Mouse (Mus musculus): ENCODE results near the gene Gm42688. TPM values are rescaled to one million over a fixed set of nuclear protein-coding genes. Genes with fewer than 3 reads are reported as not detected.
"Not testable (repeated sequence)": the region's sequence is repeated elsewhere in the genome, so short reads cannot be mapped to it uniquely, and the experiment has no call there.

Gene Gm42688
- polyA plus RNA-seq, 1 experiment from 2014 or later: 3.7 TPM

- DNase-seq (ENCODE audit: low read depth, low spot score) (no peak), ATAC-seq (no peak)
- CTCF ChIA-PET: interaction anchor here (1.1 to 1.8 kb wide), 3 partner anchors 13 to 119 kb away, joined by 3 to 8 read pairs (median 3); no protein-coding TSS in a partner anchor
- no peak for TF ChIP-seq CTCF (IDR thresholded peaks at IDR 0.05)
- no peaks in the 10 kb centered on the region for H3K27me3 ChIP-seq
- in situ Hi-C loops (cut with MboI; ENCODE audit: low pct_unique_long_range_greater_than_20kb): no loop called here
- POLR2A ChIA-PET: no interaction called here
Observed at GRCm38 (mm10) chr6:83145805-83146204, 44.4 kb downstream of the Gm42688 start.

- ATAC-seq: no peak
Observed at GRCm38 (mm10) chr6:83147280-83147679, 45.9 kb downstream of the Gm42688 start.

GRCm38 (mm10) chr6:83151721-83152120 lies 50.3 kb downstream of the Gm42688 start:
- DNase-seq (ENCODE audit: low read depth, low spot score) (no peak), ATAC-seq (no peak)
- H3K27me3 ChIP-seq: no peaks in the 10 kb centered on the region
- TF ChIP-seq CTCF (IDR thresholded peaks at IDR 0.05): no peak
- in situ Hi-C loops (cut with MboI; ENCODE audit: low pct_unique_long_range_greater_than_20kb): no loop called here
- POLR2A ChIA-PET: no interaction called here
- CTCF ChIA-PET: interaction anchor here (1.3 kb wide), 1 partner anchor 31 kb away, joined by 3 read pairs; the partner anchor contains the start of gene Wbp1

More at GRCm38 (mm10) chr6:83147280-83147679, 45.9 kb downstream of the Gm42688 start:
- DNase-seq (ENCODE audit: low read depth, low spot score): no peak
- ChIA-PET CTCF (no interaction called here), POLR2A (interaction anchor here (1.4 kb wide), 1 partner anchor 9 kb away, joined by 3 read pairs; the partner anchor contains the start of genes 1700003E16Rik and Wdr54)
- no peaks in the 10 kb centered on the region for H3K27me3 ChIP-seq
- in situ Hi-C loops (cut with MboI; ENCODE audit: low pct_unique_long_range_greater_than_20kb): no loop called here
- TF ChIP-seq CTCF (IDR thresholded peaks at IDR 0.05): no peak

GRCm38 (mm10) chr6:83153038-83153437 lies 51.6 kb downstream of the Gm42688 start:
- in situ Hi-C loops (cut with MboI; ENCODE audit: low pct_unique_long_range_greater_than_20kb): no loop called here
- DNase-seq (ENCODE audit: low read depth, low spot score) (no peak), ATAC-seq (no peak)
- POLR2A ChIA-PET: interaction anchor here (1.0 kb wide), 2 partner anchors 28 to 33 kb away, joined by 3 read pairs; no protein-coding TSS in a partner anchor
- H3K27me3 ChIP-seq: no peaks in the 10 kb centered on the region
- TF ChIP-seq CTCF (IDR thresholded peaks at IDR 0.05): no peak
- CTCF ChIA-PET: no interaction called here

DNA sequence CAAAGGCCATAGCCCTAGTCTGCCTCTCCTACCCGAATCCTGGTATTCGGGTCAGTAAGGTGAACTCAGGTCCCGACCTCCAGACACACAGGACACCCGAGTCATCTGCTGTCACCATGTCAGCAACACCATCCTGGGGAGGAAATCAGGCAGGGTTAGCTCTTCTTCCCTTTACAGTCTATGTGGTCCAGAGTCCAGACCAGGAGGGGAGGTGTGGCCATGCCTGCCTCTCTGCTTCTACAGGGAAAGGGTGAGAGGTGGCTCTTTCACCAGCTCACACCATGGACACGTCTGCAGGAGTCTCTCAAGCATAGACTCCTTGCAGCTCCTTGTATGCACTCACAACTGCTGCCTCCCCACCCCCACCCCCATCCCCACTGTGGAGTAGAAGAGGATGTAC lies 52.1 kb downstream of the Gm42688 start:
- in situ Hi-C loops (cut with MboI; ENCODE audit: low pct_unique_long_range_greater_than_20kb): no loop called here
- H3K27me3 ChIP-seq: no peaks in the 10 kb centered on the region
- TF ChIP-seq CTCF (IDR thresholded peaks at IDR 0.05): no peak
- ChIA-PET CTCF (no interaction called here), POLR2A (interaction anchor here (1.0 kb wide), 1 partner anchor 29 kb away, joined by 3 read pairs; no protein-coding TSS in a partner anchor)
- ATAC-seq: no peak
- no peak for DNase-seq (ENCODE audit: low read depth, low spot score)

DNA sequence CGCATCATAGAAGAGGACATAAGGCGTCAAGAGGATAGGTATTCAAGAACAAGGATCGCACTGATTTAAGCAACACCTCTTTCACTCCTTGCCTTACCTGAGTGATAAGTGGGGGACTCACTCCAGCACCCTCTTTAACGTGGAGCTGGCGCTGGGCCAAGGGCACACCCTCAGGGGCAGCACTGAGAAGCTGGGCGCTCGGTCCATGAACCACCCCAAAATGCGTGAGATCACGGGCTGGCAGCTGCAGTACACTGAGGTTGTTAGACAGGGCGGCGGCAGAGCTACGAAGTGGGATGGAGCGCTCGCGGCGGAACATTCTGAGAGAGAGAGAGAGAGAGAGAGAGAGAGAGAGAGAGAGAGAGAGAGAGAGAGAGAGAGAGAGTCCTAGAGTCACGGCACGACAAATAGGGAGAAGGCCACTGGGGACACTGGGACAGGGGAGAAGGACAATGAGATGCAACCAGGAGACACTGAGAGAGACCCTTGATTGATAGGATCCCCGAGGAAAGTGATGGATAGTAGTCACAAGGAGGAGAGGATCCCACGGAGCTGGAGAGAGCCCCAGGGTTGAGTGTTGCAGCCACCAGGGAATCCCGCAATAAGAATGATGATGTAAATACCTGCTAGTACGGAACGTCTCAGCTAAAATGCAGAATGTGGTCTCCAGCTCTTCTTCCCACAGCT lies 54.3 kb downstream of the Gm42688 start:
- ChIA-PET CTCF (interaction anchor here (1.3 to 1.9 kb wide), 4 partner anchors 12 to 49 kb away, joined by 3 to 4 read pairs (median 3); no protein-coding TSS in a partner anchor), POLR2A (interaction anchor here (0.6 to 1.6 kb wide), 6 partner anchors 11 to 425 kb away, joined by 3 to 7 read pairs (median 4); partner anchors contain the start of gene Wbp1)
- TF ChIP-seq CTCF (IDR thresholded peaks at IDR 0.05): no peak
- H3K27me3 ChIP-seq: no peaks in the 10 kb centered on the region
- ATAC-seq (peak; percentile 16), DNase-seq (ENCODE audit: low read depth, low spot score) (no peak)
- in situ Hi-C loops (cut with MboI; ENCODE audit: low pct_unique_long_range_greater_than_20kb): loop anchor here (5.0 kb wide), 3 partner anchors 38 to 243 kb away; partner anchors contain the start of gene Mogs

DNA sequence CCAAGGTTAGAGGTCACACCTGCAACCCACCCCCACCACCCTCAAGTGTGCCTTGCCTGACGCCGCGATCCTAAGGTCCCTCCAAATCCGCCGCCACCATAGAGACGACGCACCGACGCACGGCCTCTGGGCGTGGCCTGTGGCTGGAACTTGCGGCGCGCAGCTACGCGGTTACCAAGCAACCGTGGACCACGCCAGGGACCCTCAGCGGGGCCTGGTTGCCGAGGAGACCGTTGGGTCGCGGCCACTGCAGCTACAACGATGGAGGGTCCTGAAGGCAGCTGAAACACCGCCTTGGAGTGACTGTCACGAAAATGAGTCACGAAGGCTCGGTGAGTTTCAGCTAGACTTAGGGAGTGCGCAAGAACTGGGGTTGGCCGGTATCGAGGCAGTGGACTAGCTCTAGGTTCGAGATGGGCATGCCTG lies 54.9 kb downstream of the Gm42688 start, which contains the start of the genes Wdr54 and 1700003E16Rik:
Wdr54 (minus strand) TSS at position 139 of the 426 bp plus-strand sequence.
1700003E16Rik (plus strand) TSS at position 146 of the 426 bp plus-strand sequence.
- ChIA-PET POLR2A (interaction anchor here (0.7 to 1.6 kb wide), 7 partner anchors 9 to 61 kb away, joined by 3 to 7 read pairs (median 3); partner anchors contain the start of gene Wbp1), CTCF (interaction anchor here (1.3 to 1.9 kb wide), 4 partner anchors 11 to 50 kb away, joined by 3 to 4 read pairs (median 3); no protein-coding TSS in a partner anchor)
- no peak for TF ChIP-seq CTCF (IDR thresholded peaks at IDR 0.05)
- no peak for DNase-seq (ENCODE audit: low read depth, low spot score)
- ATAC-seq: peak; percentile 63
- in situ Hi-C loops (cut with MboI; ENCODE audit: low pct_unique_long_range_greater_than_20kb): loop anchor here (5.0 kb wide), 3 partner anchors 39 to 244 kb away; partner anchors contain the start of gene Mogs
- no peaks in the 10 kb centered on the region for H3K27me3 ChIP-seq

GRCm38 (mm10) chr6:83159456-83159855 lies 58.0 kb downstream of the Gm42688 start:
- ATAC-seq; H3K27me3 ChIP-seq; POLR2A ChIA-PET; DNase-seq (ENCODE audit: low read depth, low spot score): not testable (repeated sequence)
- in situ Hi-C loops (cut with MboI; ENCODE audit: low pct_unique_long_range_greater_than_20kb): loop anchor here (5.0 kb wide), 3 partner anchors 42 to 247 kb away; partner anchors contain the start of gene Mogs
- CTCF ChIA-PET: interaction anchor here (1.0 to 2.6 kb wide), 7 partner anchors 10 to 163 kb away, joined by 3 to 10 read pairs (median 4); partner anchors contain the start of gene Wbp1

Other genes with a start within 250 kb of the Gm42688 start
- 2.1 TPM for gene Sema4f, start 161.8 kb upstream of the Gm42688 start, polyA plus RNA-seq (2021)
- not detected for gene M1ap, start 154.7 kb upstream of the Gm42688 start, polyA plus RNA-seq (2021)
- 17.9 TPM for gene Dok1, start 68.1 kb upstream of the Gm42688 start, polyA plus RNA-seq (2021)
- gene Loxl3, start 67.4 kb upstream of the Gm42688 start, polyA plus RNA-seq (2021): 2.5 TPM
- 160 TPM for gene Aup1, start 47.1 kb upstream of the Gm42688 start, polyA plus RNA-seq (2021)
- 63.1 TPM for gene Htra2, start 46.3 kb upstream of the Gm42688 start, polyA plus RNA-seq (2021)
- gene Dqx1, start 43.8 kb upstream of the Gm42688 start, polyA plus RNA-seq (2021): 0.51 TPM
- 0.24 TPM for gene Tlx2, start 31.3 kb upstream of the Gm42688 start, polyA plus RNA-seq (2021)
- gene Pcgf1, start 23.7 kb upstream of the Gm42688 start, polyA plus RNA-seq (2021): 19.7 TPM
- gene Lbx2, start 15.2 kb upstream of the Gm42688 start, polyA plus RNA-seq (2021): 0.51 TPM
- 3.5 TPM for gene Ccdc142, start within 50 bp of the Gm42688 start, polyA plus RNA-seq (2021)
- gene Mrpl53, start 7.4 kb downstream of the Gm42688 start, polyA plus RNA-seq (2021): 93.4 TPM
- 34.6 TPM for gene Mogs, start 13.9 kb downstream of the Gm42688 start, polyA plus RNA-seq (2021)
- 95.1 TPM for gene Wbp1, start 19.9 kb downstream of the Gm42688 start, polyA plus RNA-seq (2021)
- gene Ino80b, start 23.8 kb downstream of the Gm42688 start, polyA plus RNA-seq (2021): 46.4 TPM
- 16.3 TPM for gene Rtkn, start 33.8 kb downstream of the Gm42688 start, polyA plus RNA-seq (2021)
- gene Wdr54, start 54.8 kb downstream of the Gm42688 start, polyA plus RNA-seq (2021): 18.9 TPM
- 5.9 TPM for gene 1700003E16Rik, start 54.8 kb downstream of the Gm42688 start, polyA plus RNA-seq (2021)
- gene Dctn1, start 64.3 kb downstream of the Gm42688 start, polyA plus RNA-seq (2021): 121 TPM
- gene Slc4a5, start 118.2 kb downstream of the Gm42688 start, polyA plus RNA-seq (2021): 0.04 TPM
- gene Mthfd2, start 224.3 kb downstream of the Gm42688 start, polyA plus RNA-seq (2021): 117 TPM
- gene Mob1a, start 224.4 kb downstream of the Gm42688 start, polyA plus RNA-seq (2021): 90.6 TPM
- 126 TPM for gene Bola3, start 247.5 kb downstream of the Gm42688 start, polyA plus RNA-seq (2021)

Measured in Patski (cell line).